Mouse (Mus musculus): ENCODE results near the gene Mast4. TPM values are rescaled to one million over a fixed set of nuclear protein-coding genes. Genes with fewer than 3 reads are reported as not detected.

Mast4 gene
- polyA plus RNA-seq, 1 experiment from 2014 or later, result 32.2 TPM

GRCm38 (mm10) chr13:102693341-102693801 is 640.9 kb downstream of the Mast4 start, which contains the start of gene Cd180:
Gene Cd180, plus strand, starts transcription at chr13:102693558.
- ATAC-seq (ENCODE audit: low FRiP score) (no peak), DNase-seq (ENCODE audit: low spot score) (no peak)
- 75% methylated on average over 8 of the region's 8 CpGs for WGBS

GRCm38 (mm10) chr13:102691408-102692150 is 642.7 kb downstream of the Mast4 start:
- WGBS, result 33% methylated on average over 11 of the region's 11 CpGs

More at GRCm38 (mm10) chr13:102693341-102693801, 640.9 kb downstream of the Mast4 start, which contains the start of gene Cd180:
- no peaks in the 10 kb centered on the region for H3K36me3 ChIP-seq (replicated peaks; ENCODE audit: control insufficient read depth, insufficient read depth)
- H3K4me2 ChIP-seq (replicated peaks), result no peak within 1 kb of the TSS
- no peak within 1 kb of the TSS for H3K27ac ChIP-seq
- no peaks in the 10 kb centered on the region for H3K27me3 ChIP-seq (ENCODE audit: control insufficient read depth, insufficient read depth, low read length)
- H3K9me3 ChIP-seq (ENCODE audit: control insufficient read depth, low read length), result no peaks in the 10 kb centered on the region
- H3K9ac ChIP-seq, result no peak within 1 kb of the TSS
- no peaks in the 10 kb centered on the region; the same call in 1 of the 2 replicates for H3K4me1 ChIP-seq (replicated peaks; ENCODE audit: control insufficient read depth, insufficient read depth, low read length)
- no peak within 1 kb of the TSS for H3K4me3 ChIP-seq (replicated peaks; ENCODE audit: low read length)

GRCm38 (mm10) chr13:102690184-102690583 is 644.1 kb downstream of the Mast4 start:
- Histone ChIP-seq H3K27ac (no peak overlapping the region), H3K9me3 (ENCODE audit: control insufficient read depth, low read length) (no peaks in the 10 kb centered on the region), H3K4me3 (replicated peaks; ENCODE audit: low read length) (no peak overlapping the region), H3K27me3 (ENCODE audit: control insufficient read depth, insufficient read depth, low read length) (no peaks in the 10 kb centered on the region), H3K9ac (no peak overlapping the region), H3K4me1 (replicated peaks; ENCODE audit: control insufficient read depth, insufficient read depth, low read length) (no peaks in the 10 kb centered on the region), H3K4me2 (replicated peaks) (no peak overlapping the region), H3K36me3 (replicated peaks; ENCODE audit: control insufficient read depth, insufficient read depth) (no peaks in the 10 kb centered on the region)
- DNase-seq (ENCODE audit: low spot score) (no peak), ATAC-seq (ENCODE audit: low FRiP score) (no peak)
- WGBS, result 91% methylated on average over 5 of the region's 5 CpGs

More at GRCm38 (mm10) chr13:102691408-102692150, 642.7 kb downstream of the Mast4 start:
- no peaks in the 10 kb centered on the region for H3K27me3 ChIP-seq (ENCODE audit: control insufficient read depth, insufficient read depth, low read length)
- H3K9me3 ChIP-seq (ENCODE audit: control insufficient read depth, low read length), result no peaks in the 10 kb centered on the region
- H3K36me3 ChIP-seq (replicated peaks; ENCODE audit: control insufficient read depth, insufficient read depth), result no peaks in the 10 kb centered on the region
- no peaks in the 10 kb centered on the region for H3K4me1 ChIP-seq (replicated peaks; ENCODE audit: control insufficient read depth, insufficient read depth, low read length)
- no peak overlapping the region for H3K27ac ChIP-seq
- no peak overlapping the region for H3K9ac ChIP-seq
- no peak overlapping the region for H3K4me2 ChIP-seq (replicated peaks)
- H3K4me3 ChIP-seq (replicated peaks; ENCODE audit: low read length), result no peak overlapping the region
- no peak for DNase-seq (ENCODE audit: low spot score)
- no peak for ATAC-seq (ENCODE audit: low FRiP score)

GRCm38 (mm10) chr13:102689201-102690090 is 644.9 kb downstream of the Mast4 start:
- 89% methylated on average over 6 of the region's 6 CpGs for WGBS
- no peak for ATAC-seq (ENCODE audit: low FRiP score)

GRCm38 (mm10) chr13:102688121-102688520 is 646.2 kb downstream of the Mast4 start:
- ATAC-seq (ENCODE audit: low FRiP score), result no peak
- H3K4me1 ChIP-seq (replicated peaks; ENCODE audit: control insufficient read depth, insufficient read depth, low read length), result no peaks in the 10 kb centered on the region
- H3K9ac ChIP-seq, result no peak overlapping the region
- H3K27me3 ChIP-seq (ENCODE audit: control insufficient read depth, insufficient read depth, low read length), result no peaks in the 10 kb centered on the region
- no peaks in the 10 kb centered on the region for H3K36me3 ChIP-seq (replicated peaks; ENCODE audit: control insufficient read depth, insufficient read depth)
- H3K9me3 ChIP-seq (ENCODE audit: control insufficient read depth, low read length), result no peaks in the 10 kb centered on the region
- no peak overlapping the region for H3K4me2 ChIP-seq (replicated peaks)
- H3K27ac ChIP-seq, result no peak overlapping the region
- DNase-seq (ENCODE audit: low spot score), result no peak
- WGBS, result 97% methylated on average over 1 of the region's 1 CpGs
- no peak overlapping the region for H3K4me3 ChIP-seq (replicated peaks; ENCODE audit: low read length)

More at GRCm38 (mm10) chr13:102689201-102690090, 644.9 kb downstream of the Mast4 start:
- Histone ChIP-seq H3K27me3 (ENCODE audit: control insufficient read depth, insufficient read depth, low read length) (no peaks in the 10 kb centered on the region), H3K4me1 (replicated peaks; ENCODE audit: control insufficient read depth, insufficient read depth, low read length) (no peaks in the 10 kb centered on the region), H3K9me3 (ENCODE audit: control insufficient read depth, low read length) (no peaks in the 10 kb centered on the region), H3K9ac (no peak overlapping the region), H3K27ac (no peak overlapping the region), H3K4me3 (replicated peaks; ENCODE audit: low read length) (no peak overlapping the region), H3K4me2 (replicated peaks) (no peak overlapping the region), H3K36me3 (replicated peaks; ENCODE audit: control insufficient read depth, insufficient read depth) (no peaks in the 10 kb centered on the region)
- no peak for DNase-seq (ENCODE audit: low spot score)

- Histone ChIP-seq H3K4me3 (replicated peaks; ENCODE audit: low read length) (no peak overlapping the region), H3K27me3 (ENCODE audit: control insufficient read depth, insufficient read depth, low read length) (no peaks in the 10 kb centered on the region), H3K4me1 (replicated peaks; ENCODE audit: control insufficient read depth, insufficient read depth, low read length) (no peaks in the 10 kb centered on the region), H3K36me3 (replicated peaks; ENCODE audit: control insufficient read depth, insufficient read depth) (no peaks in the 10 kb centered on the region), H3K27ac (no peak overlapping the region), H3K9me3 (ENCODE audit: control insufficient read depth, low read length) (no peaks in the 10 kb centered on the region), H3K4me2 (replicated peaks) (no peak overlapping the region), H3K9ac (no peak overlapping the region)
- ATAC-seq (ENCODE audit: low FRiP score) (no peak), DNase-seq (ENCODE audit: low spot score) (no peak)
- 79% methylated on average over 4 of the region's 4 CpGs for WGBS
Measured at GRCm38 (mm10) chr13:102684890-102685289, 649.4 kb downstream of the Mast4 start.

Measured in hindbrain, embryonic 14.5 days (tissue).